Mouse (Mus musculus) small intestine, adult 2 months (tissue): ENCODE data around the gene Gstm7. TPM values are rescaled to one million over a fixed set of nuclear protein-coding genes. Genes with fewer than 3 reads are reported as not detected.
"Not testable (repeated sequence)": the region's sequence is repeated elsewhere in the genome, so short reads cannot be mapped to it uniquely, and the experiment has no call there.

Experiments used
- H3K27ac ChIP-seq: fragments of 200-500 bp; 2 replicates; pipeline ENCODE4 v1.5.1; 2012; ENCODE audit warnings: low read depth, low read length, control low read depth, inconsistent platforms; ENCODE audit not compliant: insufficient read depth
- H3K27me3 ChIP-seq: fragments of 200-500 bp; 2 replicates; pipeline ENCODE4 v1.6.1; 2012; ENCODE audit warnings: mild to moderate bottlenecking, moderate library complexity, low read length, inconsistent platforms; ENCODE audit not compliant: control insufficient read depth, insufficient read depth
- H3K36me3 ChIP-seq: fragments of 200-500 bp; 2 replicates; pipeline ENCODE4 v1.6.1; 2012; ENCODE audit warnings: mild to moderate bottlenecking, low read length, control low read depth, inconsistent platforms; ENCODE audit not compliant: control insufficient read depth, insufficient read depth
- H3K4me1 ChIP-seq: fragments of 200-500 bp; 2 replicates; pipeline ENCODE4 v1.6.1; 2012; ENCODE audit warnings: low read length, inconsistent platforms, mixed read lengths; ENCODE audit not compliant: control insufficient read depth, insufficient read depth, insufficient read length
- H3K4me3 ChIP-seq: fragments of 200-500 bp; 2 replicates; pipeline ENCODE4 v1.5.1; 2012; ENCODE audit warnings: low read depth, mild to moderate bottlenecking, control low read depth, inconsistent platforms, low read length, moderate library complexity
- CTCF ChIP-seq: fragments of 200-500 bp; IDR thresholded peaks from 2 replicates; pipeline ENCODE4 v1.5.1; 2012; ENCODE audit warnings: low read depth, mild to moderate bottlenecking, control low read depth, inconsistent platforms, low read length, moderate library complexity, mixed read lengths; ENCODE audit not compliant: insufficient replicate concordance, insufficient read length; ENCODE audit errors: extremely low read depth
- POLR2A ChIP-seq: fragments of 200-500 bp; IDR thresholded peaks from 2 replicates; pipeline ENCODE4 v1.6.1; 2012; ENCODE audit warnings: low read depth, mild to moderate bottlenecking, control low read depth, inconsistent platforms, low read length, moderate library complexity
- WGBS: fragments of 180-500 bp; shearing (Covaris S2); methylation state at CpG from one replicate; pipeline ENCODE4 v1.1.7; 2018; 5-methylcytosine and 5-hydroxymethylcytosine counted together
- polyA plus RNA-seq: library from polyadenylated mRNA; depleted of rRNA; stranded (reverse); fragments of >200 nt; gene quantifications from 2 replicates; pipeline ENCODE4 v1.2.3, GENCODE M21; 2012

Gstm7 gene
- polyA plus RNA-seq, 1 experiment: 9.4 TPM

DNA sequence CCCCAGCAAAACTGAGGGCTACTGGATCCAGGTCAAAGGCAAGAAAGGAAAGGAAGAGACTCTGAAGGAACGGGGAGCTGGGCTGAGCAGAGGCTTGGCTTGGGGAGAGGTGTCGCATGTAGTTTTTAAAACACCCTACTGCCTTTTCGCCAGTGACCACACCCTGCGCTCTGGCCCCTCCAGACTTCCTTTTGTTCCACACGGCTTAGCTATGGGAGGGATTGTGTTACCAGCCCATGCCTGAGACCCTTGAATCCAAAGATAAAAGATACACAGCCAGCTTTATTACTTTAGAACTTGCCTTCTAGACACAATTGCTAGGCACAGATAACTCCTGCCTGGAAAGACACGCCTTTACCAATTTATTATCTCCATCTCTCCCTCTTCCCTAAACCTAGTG is 25.7 kb downstream of the Gstm7 start:
- 66% methylated on average over 6 of the region's 6 CpGs for WGBS
- H3K36me3 ChIP-seq: no peaks in the 10 kb centered on the region; the same call in 1 of the 2 replicates
- H3K4me3 ChIP-seq: no peak overlapping the region
- H3K4me1 ChIP-seq: peaks cover 17% of the 10 kb centered on the region
- TF ChIP-seq CTCF (no peak), POLR2A (no peak)
- H3K27ac ChIP-seq: no peak overlapping the region
- no peaks in the 10 kb centered on the region for H3K27me3 ChIP-seq

DNA sequence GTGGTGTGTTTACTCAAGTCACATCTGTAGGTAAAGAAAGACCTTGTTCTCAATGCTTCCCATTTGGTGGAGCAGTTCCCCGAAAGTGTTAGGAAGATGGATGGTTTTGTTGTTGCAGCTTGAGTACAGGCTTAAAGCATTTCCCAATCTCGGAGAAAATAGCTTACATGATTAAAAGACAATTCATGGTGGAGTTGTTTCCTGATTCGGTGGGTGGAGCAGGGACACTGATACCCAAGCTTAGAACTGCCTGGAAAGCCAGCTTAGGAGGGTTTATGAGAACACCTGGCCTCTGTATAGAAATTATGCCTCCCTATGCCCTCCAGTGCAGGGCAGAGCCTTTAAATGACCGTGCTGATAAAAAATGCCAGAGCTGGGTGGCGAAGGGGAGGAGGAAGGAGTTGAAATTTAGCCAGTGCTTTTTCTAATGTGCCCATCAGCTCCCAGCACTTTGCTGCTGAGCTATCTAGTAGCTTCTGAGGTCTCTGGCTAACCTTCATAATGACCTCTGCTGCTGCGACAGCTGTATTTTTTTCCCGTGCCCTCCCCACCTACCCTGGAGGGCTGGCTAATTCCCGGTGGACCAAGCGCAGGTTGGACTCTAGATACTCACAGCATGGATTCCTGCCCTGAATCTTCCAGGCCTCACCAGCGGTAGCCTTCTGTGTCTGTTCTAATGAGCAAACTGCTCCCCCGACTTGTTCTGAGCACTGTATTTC is 30.5 kb downstream of the Gstm7 start:
- WGBS: 22% methylated on average over 11 of the region's 11 CpGs
- Histone ChIP-seq H3K36me3 (no peaks in the 10 kb centered on the region), H3K4me3 (no peak overlapping the region), H3K27ac (peak overlapping the region; percentile 25), H3K27me3 (no peaks in the 10 kb centered on the region), H3K4me1 (peaks cover 7% of the 10 kb centered on the region)
- TF ChIP-seq POLR2A (no peak), CTCF (no peak)

DNA sequence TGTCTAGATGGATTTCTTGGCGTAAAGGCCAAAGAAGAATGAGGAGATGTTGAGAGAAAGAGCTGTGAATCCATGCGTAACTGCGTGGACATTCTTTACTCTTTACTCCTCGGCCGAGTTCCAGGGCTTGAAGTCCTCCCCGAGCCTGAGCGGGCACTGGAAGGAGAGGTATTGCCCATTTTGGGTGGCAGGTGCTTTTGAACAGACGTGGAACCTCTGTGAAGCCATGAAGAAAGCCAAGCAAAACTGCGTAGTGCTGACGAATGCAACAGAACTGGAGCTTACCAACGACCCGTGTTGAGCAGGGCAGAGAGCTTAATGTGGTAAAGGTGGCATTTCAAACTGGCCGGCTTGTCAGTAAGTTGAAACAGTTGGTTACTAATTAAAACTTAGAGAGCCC is 32.9 kb downstream of the Gstm7 start:
- TF ChIP-seq POLR2A (no peak), CTCF (no peak)
- no peak overlapping the region for H3K27ac ChIP-seq
- 95% methylated on average over 13 of the region's 13 CpGs for WGBS
- no peaks in the 10 kb centered on the region for H3K36me3 ChIP-seq
- peaks cover 7% of the 10 kb centered on the region for H3K4me1 ChIP-seq
- no peak overlapping the region for H3K4me3 ChIP-seq
- H3K27me3 ChIP-seq: no peaks in the 10 kb centered on the region

DNA sequence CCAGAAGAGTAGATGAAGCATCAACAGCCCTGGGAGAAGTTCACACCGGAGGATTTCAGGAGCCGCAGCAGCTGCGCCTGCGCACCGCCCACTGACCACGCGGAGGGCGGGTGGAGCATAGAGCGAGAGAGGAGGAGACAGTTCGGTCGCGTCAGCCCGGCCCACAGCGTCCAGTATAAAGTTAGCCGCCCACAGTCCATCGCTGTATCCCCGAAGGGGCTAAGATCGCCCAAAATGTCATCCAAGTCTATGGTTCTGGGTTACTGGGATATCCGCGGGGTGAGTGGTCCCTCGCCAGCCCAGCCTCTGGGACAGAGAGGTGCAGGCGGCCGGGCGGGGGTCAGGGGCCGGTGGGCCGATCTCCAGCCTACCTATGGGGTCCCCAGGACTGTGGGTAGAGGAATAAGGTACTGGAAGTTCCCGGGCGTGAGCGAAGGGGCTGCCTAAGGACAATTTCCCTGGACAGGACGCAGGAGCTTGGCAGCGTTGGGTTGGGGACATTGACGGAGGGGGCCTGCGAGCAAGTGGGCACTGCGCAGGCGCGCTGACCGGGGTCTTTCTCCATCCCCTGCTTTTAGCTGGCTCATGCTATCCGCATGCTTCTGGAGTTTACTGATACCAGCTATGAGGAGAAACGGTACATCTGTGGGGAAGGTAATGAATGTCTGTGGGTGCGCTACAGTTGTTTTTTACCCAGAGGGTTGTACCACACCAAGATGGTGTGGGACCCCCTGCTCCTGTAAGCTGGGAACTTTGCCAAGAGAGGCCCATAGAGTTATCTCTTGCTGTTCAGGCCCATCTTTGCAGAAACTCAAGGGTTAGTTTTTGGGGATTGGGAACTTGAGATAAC is 35.7 kb downstream of the Gstm7 start, which contains the start of gene Gstm5:
TSS of gene Gstm5 (plus strand) at position 102 of the 850 bp plus-strand sequence.
- WGBS: 8% methylated on average over 40 of the region's 40 CpGs
- H3K27me3 ChIP-seq: no peaks in the 10 kb centered on the region
- H3K27ac ChIP-seq: peak within 1 kb of the TSS; percentile 34; the same call in 1 of the 2 replicates
- TF ChIP-seq CTCF (no peak), POLR2A (peak; percentile 60; the same call in 1 of the 2 replicates)
- H3K36me3 ChIP-seq: peaks cover 27% of the 10 kb centered on the region
- H3K4me3 ChIP-seq: peak within 1 kb of the TSS; percentile 65
- H3K4me1 ChIP-seq: peaks cover 5% of the 10 kb centered on the region

GRCm38 (mm10) chr3:107895194-107895719 is 36.4 kb downstream of the Gstm7 start:
- H3K27me3 ChIP-seq: no peaks in the 10 kb centered on the region
- peaks cover 3% of the 10 kb centered on the region for H3K4me1 ChIP-seq
- H3K36me3 ChIP-seq: peaks cover 34% of the 10 kb centered on the region
- TF ChIP-seq POLR2A (no peak), CTCF (no peak)
- H3K27ac ChIP-seq: peak overlapping the region; percentile 34; the same call in 1 of the 2 replicates
- WGBS: 6% methylated on average over 6 of the region's 6 CpGs
- peak overlapping the region; percentile 65 for H3K4me3 ChIP-seq

- H3K4me1 ChIP-seq, H3K27ac ChIP-seq, H3K27me3 ChIP-seq, H3K4me3 ChIP-seq: not testable (repeated sequence)
- H3K36me3 ChIP-seq: peaks cover 80% of the 10 kb centered on the region
- 73% methylated on average over 2 of the region's 2 CpGs for WGBS
Observed at GRCm38 (mm10) chr3:107889236-107889635, 42.4 kb downstream of the Gstm7 start.
